Mouse (Mus musculus) heart, postnatal 0 days (tissue): Measurements from ENCODE around the gene A630023A22Rik.

Experiments used
- CTCF ChIP-seq: IDR thresholded peaks from 2 replicates; pipeline ENCODE4 v1.5.1; 2016; ENCODE audit warnings: antibody characterized with exemption, control low read depth, low read depth
- EP300 ChIP-seq: IDR thresholded peaks from 2 replicates; pipeline ENCODE4 v1.6.1; 2016; ENCODE audit warnings: antibody characterized with exemption, low read depth

GRCm38 (mm10) chr14:34075346-34075745 lies 27.2 kb downstream of the A630023A22Rik start:
- TF ChIP-seq CTCF (no peak), EP300 (no peak)
